Mouse (Mus musculus) liver, embryonic 13.5 days (tissue): Measurements from ENCODE around the gene Mypop. TPM values are rescaled to one million over a fixed set of nuclear protein-coding genes. Genes with fewer than 3 reads are reported as not detected.

Experiments
- ATAC-seq: fragments of 200-750 bp; cut with Nextera tagmentation; 2 replicates; pipeline ENCODE4 v1.8.0; 2017; ENCODE audit warnings: low read depth, mild to moderate bottlenecking, moderate number of reproducible peaks, moderate library complexity
- DNase-seq: peaks from one replicate; pipeline ENCODE4 v3.0.0; 2022
- H3K27ac ChIP-seq: fragments of 300-500 bp; sonication (generic); 2 replicates; pipeline ENCODE4 v1.5.1; 2015; ENCODE audit warnings: moderate library complexity, mild to moderate bottlenecking, inconsistent platforms
- H3K27me3 ChIP-seq: fragments of 300-500 bp; sonication (generic); 2 replicates; pipeline ENCODE4 v1.6.1; 2015; ENCODE audit warnings: mild to moderate bottlenecking, inconsistent platforms
- H3K36me3 ChIP-seq: fragments of 300-500 bp; sonication (generic); 2 replicates; pipeline ENCODE4 v1.6.1; 2015; ENCODE audit warnings: mild to moderate bottlenecking, inconsistent platforms
- H3K4me1 ChIP-seq: fragments of 300-500 bp; sonication (generic); replicated peaks from 2 replicates; pipeline ENCODE4 v1.6.1; 2015; ENCODE audit warnings: inconsistent platforms
- H3K4me2 ChIP-seq: fragments of 300-500 bp; sonication (generic); 2 replicates; pipeline ENCODE4 v1.6.1; 2015; ENCODE audit warnings: inconsistent platforms, mild to moderate bottlenecking, moderate library complexity
- H3K4me3 ChIP-seq: fragments of 300-500 bp; sonication (generic); replicated peaks from 2 replicates; pipeline ENCODE4 v1.5.1; 2015; ENCODE audit warnings: mild to moderate bottlenecking, inconsistent platforms
- H3K9ac ChIP-seq: fragments of 300-500 bp; sonication (generic); 2 replicates; pipeline ENCODE4 v1.6.1; 2015; ENCODE audit warnings: mild to moderate bottlenecking, inconsistent platforms
- H3K9me3 ChIP-seq: fragments of 300-500 bp; sonication (generic); replicated peaks from 2 replicates; pipeline ENCODE4 v1.6.1; 2016; ENCODE audit warnings: inconsistent platforms
- WGBS: fragments of 180-500 bp; shearing (Covaris S2); methylation state at CpG from one replicate; pipeline ENCODE4 v1.1.7; 2015; ENCODE audit not compliant: insufficient replicate concordance; 5-methylcytosine and 5-hydroxymethylcytosine counted together
- polyA plus RNA-seq: library from polyadenylated mRNA; unstranded; fragments of >200 nt; fragmentation: Nextera tagmentation; extraction: Ambion mirVana; gene quantifications from 2 replicates; pipeline ENCODE4 v1.2.1, GENCODE M21; 2015

The Mypop gene
- 0.37 and 0.82 TPM in 2 replicates for polyA plus RNA-seq

DNA sequence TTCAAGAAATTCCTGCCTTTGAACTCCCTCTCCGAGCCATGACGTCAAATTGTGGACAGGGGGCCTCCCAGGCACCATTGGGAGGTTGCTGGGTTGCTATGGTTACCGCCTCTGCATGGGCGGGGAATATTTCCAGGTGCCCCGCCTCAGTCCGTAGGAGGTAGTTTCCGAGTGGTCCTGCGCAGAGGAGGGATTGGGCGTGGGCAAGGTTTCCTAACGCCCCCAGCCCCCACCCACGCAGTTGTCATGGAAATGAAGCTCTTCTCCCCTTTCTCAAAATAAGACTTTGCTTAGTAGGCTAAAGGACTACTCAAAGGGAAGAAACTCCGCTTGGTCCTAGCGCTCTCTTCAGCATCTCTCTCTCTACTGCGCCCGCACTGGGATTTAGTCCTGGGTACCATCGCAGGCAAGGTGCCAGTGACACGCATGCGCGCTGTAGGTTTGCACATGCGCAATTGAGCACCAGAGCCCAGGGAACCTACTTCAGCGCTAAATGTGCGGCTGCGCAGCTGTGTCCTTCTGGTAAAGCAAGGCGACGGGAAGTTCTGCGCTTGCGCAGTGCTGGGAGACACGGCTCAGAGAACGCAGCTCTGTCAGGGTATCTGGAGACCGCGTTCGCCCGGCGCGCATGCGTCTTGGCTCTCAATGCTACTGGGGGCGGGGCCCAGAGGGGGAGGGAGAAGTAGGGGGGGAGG, at the start of gene Mypop:
Gene Mypop, plus strand, starts transcription at position 645 of the 695 bp plus-strand sequence.
- peak within 1 kb of the TSS; percentile 75 for H3K4me2 ChIP-seq
- peak; percentile 94 for ATAC-seq
- peak within 1 kb of the TSS; percentile 52 for H3K9ac ChIP-seq
- peak; percentile 92 for DNase-seq
- H3K4me1 ChIP-seq = peaks cover 23% of the 10 kb centered on the region
- 0 out of 2 replicates have a peak, but pooled peaks cover 4% of the 10 kb centered on the region for H3K36me3 ChIP-seq
- no peak within 1 kb of the TSS for H3K27ac ChIP-seq
- no peaks in the 10 kb centered on the region for H3K9me3 ChIP-seq
- H3K4me3 ChIP-seq = peak within 1 kb of the TSS; percentile 58
- under 1% methylated on average over 37 of the region's 37 CpGs for WGBS
- peaks cover 74% of the 10 kb centered on the region for H3K27me3 ChIP-seq

DNA sequence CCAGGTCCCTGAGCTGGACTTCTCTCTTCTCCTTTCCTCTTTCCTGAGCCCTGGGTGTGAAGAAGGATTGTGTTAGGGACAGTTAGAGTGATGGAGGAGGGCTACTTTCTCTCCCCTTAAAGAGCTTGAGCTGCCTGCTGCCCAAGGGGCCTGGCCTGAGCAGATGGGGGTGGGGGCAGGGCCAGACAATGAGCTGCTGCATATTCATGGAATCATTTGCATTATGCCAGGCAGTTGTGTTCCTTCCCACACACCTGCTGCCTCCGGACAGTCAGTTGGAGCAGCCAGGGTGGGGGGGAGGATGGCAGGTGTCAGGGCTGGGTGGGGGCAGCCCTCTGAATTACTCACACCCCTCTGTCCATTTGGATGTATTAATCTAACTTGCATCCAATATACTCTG, 48.7 kb upstream of the Mypop start:
- Histone ChIP-seq H3K9ac (no peak overlapping the region), H3K9me3 (no peaks in the 10 kb centered on the region), H3K4me1 (no peaks in the 10 kb centered on the region), H3K27me3 (0 out of 2 replicates have a peak, but pooled peaks cover 5% of the 10 kb centered on the region), H3K36me3 (no peaks in the 10 kb centered on the region), H3K27ac (no peak overlapping the region), H3K4me2 (no peak overlapping the region), H3K4me3 (no peak overlapping the region)
- ATAC-seq (no peak), DNase-seq (no peak)
- 31% methylated on average over 1 of the region's 1 CpGs for WGBS

DNA sequence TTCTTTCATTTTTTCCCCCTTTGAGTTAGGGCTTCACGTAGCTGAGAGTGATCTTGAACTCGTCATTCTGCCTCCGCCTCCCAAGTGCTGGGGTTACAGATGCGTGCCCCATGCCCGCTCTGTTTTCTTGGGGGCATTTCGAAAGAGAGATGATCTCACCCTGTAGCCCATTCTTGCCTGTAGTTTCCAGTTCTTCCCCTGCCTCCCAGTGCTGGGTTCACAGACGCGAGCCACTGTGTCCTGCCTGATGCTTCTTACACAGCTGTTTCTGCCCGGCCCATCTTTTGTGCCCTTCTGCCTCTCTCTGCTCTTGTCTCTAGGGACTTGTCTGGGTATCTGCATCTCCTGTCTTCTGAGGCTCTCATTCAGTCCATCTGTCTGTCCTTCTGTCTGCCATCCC, 48.2 kb upstream of the Mypop start:
- DNase-seq = no peak
- H3K4me1 ChIP-seq = no peaks in the 10 kb centered on the region
- 0 out of 2 replicates have a peak, but pooled peaks cover 5% of the 10 kb centered on the region for H3K27me3 ChIP-seq
- 52% methylated on average over 9 of the region's 9 CpGs for WGBS
- no peak overlapping the region for H3K27ac ChIP-seq
- no peaks in the 10 kb centered on the region for H3K9me3 ChIP-seq
- H3K4me2 ChIP-seq = no peak overlapping the region
- no peak for ATAC-seq
- no peaks in the 10 kb centered on the region for H3K36me3 ChIP-seq
- H3K9ac ChIP-seq = no peak overlapping the region
- H3K4me3 ChIP-seq = no peak overlapping the region

DNA sequence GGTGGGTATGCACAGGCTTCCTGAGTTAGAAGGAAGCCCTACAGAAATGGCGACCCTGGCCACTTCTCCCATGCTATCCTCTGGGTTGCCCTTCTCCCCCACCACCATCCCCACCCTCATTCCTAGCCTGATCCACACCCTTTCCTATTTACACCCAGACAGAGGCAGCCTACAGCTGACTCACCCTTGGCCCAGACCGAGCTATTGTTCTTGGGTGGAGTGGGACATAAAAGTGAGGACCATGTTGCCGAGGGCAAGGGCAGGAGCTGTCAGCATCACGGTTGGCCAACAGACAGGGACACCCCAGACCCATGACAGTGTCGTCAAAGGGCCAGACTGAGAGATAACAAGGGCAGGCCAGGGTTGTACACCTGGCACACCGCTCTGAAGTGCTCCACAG, 42.9 kb upstream of the Mypop start:
- Histone ChIP-seq H3K36me3 (no peaks in the 10 kb centered on the region), H3K9me3 (no peaks in the 10 kb centered on the region), H3K4me1 (peaks cover 8% of the 10 kb centered on the region; the same call in 1 of the 2 replicates), H3K27me3 (peaks cover 5% of the 10 kb centered on the region; the same call in 1 of the 2 replicates), H3K9ac (no peak overlapping the region), H3K27ac (no peak overlapping the region), H3K4me3 (no peak overlapping the region), H3K4me2 (no peak overlapping the region)
- no peak for ATAC-seq
- WGBS = 39% methylated on average over 6 of the region's 6 CpGs
- DNase-seq = no peak

DNA sequence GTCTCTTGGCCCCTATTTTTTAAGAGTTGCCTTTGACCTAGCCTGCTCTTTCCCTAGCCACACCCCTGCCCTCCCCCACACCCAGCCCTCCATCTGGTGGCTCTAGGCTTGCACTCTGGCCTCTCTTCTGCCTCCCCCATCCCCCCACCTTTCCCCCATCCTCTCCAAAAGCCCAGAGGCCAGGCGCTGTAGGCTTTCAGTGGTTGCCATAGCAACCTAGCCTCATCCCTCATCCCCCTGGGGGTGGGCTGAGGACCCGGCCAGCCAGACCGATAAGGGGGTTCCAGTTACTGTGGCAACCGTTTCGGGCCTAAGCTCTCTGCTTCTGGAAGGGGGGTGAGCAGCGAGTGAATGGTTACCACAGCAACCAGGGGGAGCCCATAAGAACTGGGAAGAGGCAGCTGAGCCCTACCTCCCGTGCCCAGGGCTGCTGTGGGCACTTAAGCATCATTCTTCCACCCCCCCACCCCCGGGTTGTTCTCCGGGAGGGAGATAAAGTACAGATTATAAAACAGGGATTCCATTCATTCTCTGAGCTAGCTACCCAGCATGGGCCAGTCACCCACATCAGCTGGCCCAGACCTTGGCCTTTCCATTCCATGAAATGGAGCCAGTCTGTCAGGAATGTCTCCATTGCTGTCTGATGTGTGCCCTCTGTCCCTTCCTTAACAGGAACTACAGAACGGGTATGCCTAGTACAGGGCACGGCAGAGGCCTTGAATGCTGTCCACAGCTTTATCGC, 41.1 kb upstream of the Mypop start:
- no peaks in the 10 kb centered on the region for H3K36me3 ChIP-seq
- ATAC-seq = no peak

DNA sequence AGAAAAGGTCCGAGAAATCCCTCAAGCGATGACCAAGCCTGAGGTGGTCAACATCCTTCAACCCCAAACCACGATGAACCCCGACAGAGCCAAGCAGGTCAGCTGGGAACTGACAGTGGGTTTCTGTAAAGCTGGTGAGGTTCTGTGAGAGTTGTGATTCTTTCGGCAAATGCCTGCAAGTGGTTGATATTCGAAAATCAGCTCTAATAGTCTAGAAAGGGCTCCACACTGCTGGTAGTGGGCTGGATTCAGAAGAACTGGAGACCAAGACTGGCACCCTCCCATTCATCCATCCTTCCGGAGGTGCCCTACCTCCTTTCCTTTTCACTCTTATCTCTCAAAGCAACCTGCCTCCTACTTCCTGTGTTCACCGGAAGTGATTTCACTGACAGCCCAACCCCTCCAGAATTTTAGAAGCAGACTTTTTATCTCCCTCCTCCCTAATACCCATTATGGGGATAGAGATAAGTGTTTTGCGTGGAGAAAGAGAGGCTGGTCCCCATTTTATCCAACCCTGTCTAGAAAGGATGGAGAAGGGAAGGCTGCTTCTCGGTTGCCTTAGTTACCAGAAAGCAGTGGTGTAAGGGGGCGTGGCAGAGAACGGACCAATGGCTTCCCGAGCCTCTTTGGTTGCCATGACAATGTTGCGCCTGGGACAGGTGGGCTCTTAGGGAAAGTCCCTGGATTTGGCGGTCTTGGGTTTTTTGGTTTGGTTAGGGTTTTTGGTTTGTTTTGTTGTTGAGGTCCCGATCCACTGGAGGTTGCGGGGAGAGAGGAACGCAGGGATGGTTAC, 40.3 kb upstream of the Mypop start:
- no peak for ATAC-seq
- 11% methylated on average over 18 of the region's 18 CpGs for WGBS
- Histone ChIP-seq H3K27me3 (peaks cover 17% of the 10 kb centered on the region), H3K9me3 (no peaks in the 10 kb centered on the region), H3K4me3 (no peak overlapping the region), H3K27ac (no peak overlapping the region), H3K36me3 (no peaks in the 10 kb centered on the region), H3K4me1 (peaks cover 8% of the 10 kb centered on the region; the same call in 1 of the 2 replicates), H3K4me2 (no peak overlapping the region), H3K9ac (no peak overlapping the region)
- no peak for DNase-seq

More for the DNA sequence above, 41.1 kb upstream of the Mypop start:
- Histone ChIP-seq H3K9me3 (no peaks in the 10 kb centered on the region), H3K9ac (no peak overlapping the region), H3K4me2 (no peak overlapping the region), H3K4me3 (no peak overlapping the region), H3K4me1 (peaks cover 8% of the 10 kb centered on the region; the same call in 1 of the 2 replicates), H3K27me3 (peaks cover 10% of the 10 kb centered on the region), H3K27ac (no peak overlapping the region)
- 29% methylated on average over 12 of the region's 12 CpGs for WGBS
- no peak for DNase-seq

DNA sequence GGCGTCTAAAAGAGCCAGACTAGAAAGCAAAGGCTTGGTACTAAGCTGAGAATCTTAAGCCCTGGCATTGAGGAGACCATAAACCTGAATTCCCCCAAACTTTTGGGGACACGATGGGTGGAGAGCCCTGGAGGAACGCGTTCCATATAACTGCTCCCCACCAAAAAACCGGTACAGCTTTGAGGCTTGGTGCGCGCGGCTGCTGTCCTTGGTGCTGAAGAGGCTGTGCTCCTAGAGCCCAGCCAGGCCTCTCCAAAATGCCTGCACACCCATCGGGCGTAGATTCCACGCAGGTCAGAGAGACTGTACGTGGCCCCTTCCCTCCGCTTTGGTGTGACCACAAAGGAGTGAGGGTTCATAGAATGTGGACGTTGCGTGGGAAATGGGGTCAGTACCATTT, 39.6 kb upstream of the Mypop start:
- WGBS = 12% methylated on average over 15 of the region's 15 CpGs
- no peak overlapping the region for H3K4me2 ChIP-seq
- peaks cover 8% of the 10 kb centered on the region; the same call in 1 of the 2 replicates for H3K4me1 ChIP-seq
- DNase-seq (peak; percentile 14), ATAC-seq (no peak)
- H3K36me3 ChIP-seq = no peaks in the 10 kb centered on the region
- H3K9ac ChIP-seq = no peak overlapping the region
- H3K4me3 ChIP-seq = no peak overlapping the region
- peaks cover 24% of the 10 kb centered on the region for H3K27me3 ChIP-seq
- no peak overlapping the region for H3K27ac ChIP-seq
- H3K9me3 ChIP-seq = no peaks in the 10 kb centered on the region

DNA sequence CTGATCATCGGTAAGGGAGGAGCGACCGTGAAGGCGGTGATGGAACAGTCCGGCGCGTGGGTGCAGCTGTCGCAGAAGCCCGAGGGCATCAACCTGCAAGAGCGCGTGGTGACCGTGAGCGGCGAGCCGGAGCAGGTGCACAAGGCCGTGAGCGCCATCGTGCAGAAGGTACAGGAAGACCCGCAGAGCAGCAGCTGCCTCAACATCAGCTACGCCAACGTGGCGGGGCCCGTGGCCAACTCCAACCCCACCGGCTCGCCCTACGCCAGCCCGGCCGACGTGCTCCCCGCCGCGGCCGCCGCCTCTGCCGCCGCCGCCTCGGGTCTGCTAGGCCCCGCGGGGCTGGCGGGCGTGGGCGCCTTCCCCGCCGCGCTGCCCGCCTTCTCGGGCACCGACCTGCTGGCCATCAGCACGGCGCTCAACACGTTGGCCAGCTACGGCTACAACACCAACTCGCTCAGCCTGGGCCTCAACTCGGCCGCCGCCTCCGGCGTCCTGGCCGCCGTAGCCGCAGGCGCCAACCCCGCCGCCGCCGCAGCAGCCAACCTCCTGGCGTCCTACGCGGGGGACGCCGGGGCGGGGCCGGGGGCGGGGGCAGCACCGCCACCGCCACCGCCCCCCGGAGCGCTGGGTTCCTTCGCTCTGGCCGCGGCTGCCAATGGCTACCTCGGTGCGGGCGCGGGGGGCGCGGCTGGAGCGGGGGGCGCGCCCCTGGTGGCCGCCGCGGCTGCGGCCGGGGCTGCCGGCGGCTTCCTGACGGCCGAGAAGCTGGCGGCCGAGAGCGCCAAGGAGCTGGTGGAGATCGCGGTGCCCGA, 33.3 kb upstream of the Mypop start:
- ATAC-seq = peak; percentile 58
- no peak for DNase-seq
- Histone ChIP-seq H3K4me3 (peak overlapping the region; percentile 59), H3K27ac (no peak overlapping the region), H3K4me1 (peaks cover 22% of the 10 kb centered on the region), H3K4me2 (peak overlapping the region; percentile 75), H3K27me3 (peaks cover 83% of the 10 kb centered on the region), H3K9ac (peak overlapping the region; percentile 45; the same call in 1 of the 2 replicates), H3K9me3 (no peaks in the 10 kb centered on the region), H3K36me3 (no peaks in the 10 kb centered on the region)
- WGBS = under 1% methylated on average over 82 of the region's 107 CpGs

DNA sequence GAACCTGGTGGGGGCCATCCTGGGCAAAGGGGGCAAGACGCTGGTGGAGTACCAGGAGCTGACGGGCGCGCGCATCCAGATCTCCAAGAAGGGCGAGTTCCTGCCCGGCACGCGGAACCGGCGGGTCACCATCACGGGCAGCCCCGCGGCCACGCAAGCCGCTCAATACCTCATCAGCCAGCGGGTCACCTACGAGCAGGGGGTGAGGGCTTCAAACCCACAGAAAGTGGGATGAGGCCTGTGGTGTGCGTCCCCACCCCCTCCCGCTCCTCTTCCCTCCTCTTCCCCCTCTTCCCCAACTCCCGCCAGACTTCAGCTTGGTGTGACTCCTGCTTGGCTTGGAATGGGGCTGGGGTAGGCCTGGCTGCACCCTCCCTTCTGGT, 32.7 kb upstream of the Mypop start:
- no peak for ATAC-seq
- H3K27me3 ChIP-seq = peaks cover 89% of the 10 kb centered on the region
- peak overlapping the region; percentile 59 for H3K4me3 ChIP-seq
- no peaks in the 10 kb centered on the region for H3K36me3 ChIP-seq
- peaks cover 24% of the 10 kb centered on the region for H3K4me1 ChIP-seq
- WGBS = under 1% methylated on average over 12 of the region's 21 CpGs
- no peak overlapping the region for H3K27ac ChIP-seq
- DNase-seq = no peak
- peak overlapping the region; percentile 75 for H3K4me2 ChIP-seq
- no peaks in the 10 kb centered on the region for H3K9me3 ChIP-seq
- H3K9ac ChIP-seq = peak overlapping the region; percentile 45; the same call in 1 of the 2 replicates

DNA sequence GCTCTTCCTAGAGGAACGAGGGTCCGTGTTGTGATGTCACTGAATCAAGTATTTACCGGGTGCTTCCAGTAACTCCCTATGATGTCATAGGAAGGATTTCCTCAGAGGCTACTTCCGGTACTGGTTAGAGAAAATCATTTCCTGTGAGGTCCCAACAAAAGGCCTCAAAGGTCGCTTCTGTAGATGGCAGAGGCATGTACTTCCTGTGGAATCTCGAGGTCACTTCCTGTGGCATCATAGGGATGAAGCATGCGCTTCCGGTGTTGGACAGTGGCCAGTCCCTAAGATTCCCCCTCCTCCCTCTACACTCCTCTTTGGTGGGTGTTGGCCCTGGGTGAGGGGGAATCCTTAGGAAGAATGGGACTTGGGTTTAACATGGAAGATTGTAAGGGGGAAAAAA, 31.6 kb upstream of the Mypop start:
- H3K4me2 ChIP-seq = no peak overlapping the region
- no peak overlapping the region for H3K4me3 ChIP-seq
- H3K36me3 ChIP-seq = no peaks in the 10 kb centered on the region
- no peaks in the 10 kb centered on the region for H3K9me3 ChIP-seq
- ATAC-seq (no peak), DNase-seq (no peak)
- H3K4me1 ChIP-seq = peaks cover 24% of the 10 kb centered on the region
- no peak overlapping the region for H3K27ac ChIP-seq
- 15% methylated on average over 8 of the region's 8 CpGs for WGBS
- no peak overlapping the region for H3K9ac ChIP-seq
- H3K27me3 ChIP-seq = peaks cover 95% of the 10 kb centered on the region
